Mouse (Mus musculus): Measurements from ENCODE around the gene Ajuba. TPM values are rescaled to one million over a fixed set of nuclear protein-coding genes. Genes with fewer than 3 reads are reported as not detected.

Ajuba gene
- polyA plus RNA-seq, 1 experiment from 2014 or later = 25.4 TPM

GRCm38 (mm10) chr14:54603038-54603654 is 25.8 kb upstream of the Ajuba start:
- H3K9ac ChIP-seq (ENCODE audit: low read length) = peak overlapping the region; percentile 86
- peaks cover 9 to 14% of the 10 kb centered on the region in 2 experiments for H3K4me1 ChIP-seq (ENCODE audit: control insufficient read depth in 2 of 2, insufficient read depth in 2 of 2, low read length in 2 of 2)
- ATAC-seq (ENCODE audit: insufficient number of reproducible peaks, insufficient read depth, low FRiP score, low read depth) = peak; percentile 99
- under 1% methylated on average over 46 of the region's 46 CpGs for whole genome bisulfite sequencing
- H3K4me2 ChIP-seq (ENCODE audit: low read length) = peak overlapping the region; percentile 65
- no peaks in the 10 kb centered on the region for H3K27me3 ChIP-seq (ENCODE audit: control insufficient read depth, insufficient read depth, low read length)
- peak overlapping the region; percentile 95 to 96 for H3K27ac ChIP-seq (replicated peaks in 1 of 2; ENCODE audit: control insufficient read depth in 1 of 2, insufficient read depth in 1 of 2, low read depth in 2 of 2, low read length in 2 of 2)
- peak overlapping the region; percentile 68 to 96 for H3K4me3 ChIP-seq (ENCODE audit: control insufficient read depth in 1 of 2, insufficient read depth in 1 of 2, low read depth in 1 of 2, low read length in 2 of 2)
- no peaks in the 10 kb centered on the region for H3K9me3 ChIP-seq (ENCODE audit: control insufficient read depth, low read length)
- H3K36me3 ChIP-seq (ENCODE audit: control insufficient read depth, insufficient read depth, low read length) = no peaks in the 10 kb centered on the region

- ATAC-seq (ENCODE audit: insufficient number of reproducible peaks, insufficient read depth, low FRiP score, low read depth) = no peak
- peaks cover 9 to 14% of the 10 kb centered on the region in 2 experiments for H3K4me1 ChIP-seq (ENCODE audit: control insufficient read depth in 2 of 2, insufficient read depth in 2 of 2, low read length in 2 of 2)
- H3K9me3 ChIP-seq (ENCODE audit: control insufficient read depth, low read length) = no peaks in the 10 kb centered on the region
- H3K27ac ChIP-seq (replicated peaks in 1 of 2; ENCODE audit: control insufficient read depth in 1 of 2, insufficient read depth in 1 of 2, low read depth in 2 of 2, low read length in 2 of 2) = peak overlapping the region; percentile 64 to 95; a peak in 3 of 4 replicates
- peak overlapping the region; percentile 86 for H3K9ac ChIP-seq (ENCODE audit: low read length)
- no peaks in the 10 kb centered on the region for H3K27me3 ChIP-seq (ENCODE audit: control insufficient read depth, insufficient read depth, low read length)
- WGBS = 43% methylated on average over 4 of the region's 4 CpGs
- peak overlapping the region; percentile 65 for H3K4me2 ChIP-seq (ENCODE audit: low read length)
- H3K36me3 ChIP-seq (ENCODE audit: control insufficient read depth, insufficient read depth, low read length) = no peaks in the 10 kb centered on the region
- H3K4me3 ChIP-seq (ENCODE audit: control insufficient read depth in 1 of 2, insufficient read depth in 1 of 2, low read depth in 1 of 2, low read length in 2 of 2) = peak overlapping the region; percentile 68 to 96; a peak in 3 of 4 replicates
Measured at GRCm38 (mm10) chr14:54602613-54603012, 25.3 kb upstream of the Ajuba start.

GRCm38 (mm10) chr14:54601601-54602000 is 24.2 kb upstream of the Ajuba start:
- H3K4me3 ChIP-seq (ENCODE audit: control insufficient read depth in 1 of 2, insufficient read depth in 1 of 2, low read depth in 1 of 2, low read length in 2 of 2) = no peak overlapping the region
- H3K27me3 ChIP-seq (ENCODE audit: control insufficient read depth, insufficient read depth, low read length) = no peaks in the 10 kb centered on the region
- no peak overlapping the region for H3K27ac ChIP-seq (replicated peaks in 1 of 2; ENCODE audit: control insufficient read depth in 1 of 2, insufficient read depth in 1 of 2, low read depth in 2 of 2, low read length in 2 of 2)
- no peak for ATAC-seq (ENCODE audit: insufficient number of reproducible peaks, insufficient read depth, low FRiP score, low read depth)
- no peak overlapping the region for H3K4me2 ChIP-seq (ENCODE audit: low read length)
- 70% methylated on average over 2 of the region's 2 CpGs for WGBS
- no peaks in the 10 kb centered on the region for H3K9me3 ChIP-seq (ENCODE audit: control insufficient read depth, low read length)
- no peak overlapping the region for H3K9ac ChIP-seq (ENCODE audit: low read length)
- no peaks in the 10 kb centered on the region for H3K36me3 ChIP-seq (ENCODE audit: control insufficient read depth, insufficient read depth, low read length)
- H3K4me1 ChIP-seq (ENCODE audit: control insufficient read depth in 2 of 2, insufficient read depth in 2 of 2, low read length in 2 of 2) = peaks cover 9 to 14% of the 10 kb centered on the region in 2 experiments

GRCm38 (mm10) chr14:54597084-54597483 is 19.7 kb upstream of the Ajuba start:
- no peak overlapping the region for H3K9ac ChIP-seq (ENCODE audit: low read length)

GRCm38 (mm10) chr14:54594631-54595414 is 17.5 kb upstream of the Ajuba start:
- peak overlapping the region in 1 of 2 experiments; percentile 44; a peak in 2 of 4 replicates for H3K27ac ChIP-seq (replicated peaks in 1 of 2; ENCODE audit: control insufficient read depth in 1 of 2, insufficient read depth in 1 of 2, low read depth in 2 of 2, low read length in 2 of 2)
- peak overlapping the region; percentile 68 for H3K4me2 ChIP-seq (ENCODE audit: low read length)

More at GRCm38 (mm10) chr14:54597084-54597483, 19.7 kb upstream of the Ajuba start:
- 72% methylated on average over 7 of the region's 7 CpGs for WGBS
- Histone ChIP-seq H3K27me3 (ENCODE audit: control insufficient read depth, insufficient read depth, low read length) (no peaks in the 10 kb centered on the region), H3K36me3 (ENCODE audit: control insufficient read depth, insufficient read depth, low read length) (0 out of 2 replicates have a peak, but pooled peaks cover 3% of the 10 kb centered on the region), H3K27ac (replicated peaks in 1 of 2; ENCODE audit: control insufficient read depth in 1 of 2, insufficient read depth in 1 of 2, low read depth in 2 of 2, low read length in 2 of 2) (no peak overlapping the region), H3K4me3 (ENCODE audit: control insufficient read depth in 1 of 2, insufficient read depth in 1 of 2, low read depth in 1 of 2, low read length in 2 of 2) (no peak overlapping the region), H3K4me2 (ENCODE audit: low read length) (no peak overlapping the region), H3K9me3 (ENCODE audit: control insufficient read depth, low read length) (no peaks in the 10 kb centered on the region), H3K4me1 (ENCODE audit: control insufficient read depth in 2 of 2, insufficient read depth in 2 of 2, low read length in 2 of 2) (peaks cover 18 to 30% of the 10 kb centered on the region in 2 experiments)
- ATAC-seq (ENCODE audit: insufficient number of reproducible peaks, insufficient read depth, low FRiP score, low read depth) = no peak

GRCm38 (mm10) chr14:54594055-54594454 is 16.7 kb upstream of the Ajuba start:
- Histone ChIP-seq H3K4me1 (ENCODE audit: control insufficient read depth in 2 of 2, insufficient read depth in 2 of 2, low read length in 2 of 2) (peaks cover 18 to 32% of the 10 kb centered on the region in 2 experiments), H3K4me3 (ENCODE audit: control insufficient read depth in 1 of 2, insufficient read depth in 1 of 2, low read depth in 1 of 2, low read length in 2 of 2) (no peak overlapping the region), H3K9me3 (ENCODE audit: control insufficient read depth, low read length) (no peaks in the 10 kb centered on the region), H3K36me3 (ENCODE audit: control insufficient read depth, insufficient read depth, low read length) (0 out of 2 replicates have a peak, but pooled peaks cover 6% of the 10 kb centered on the region), H3K4me2 (ENCODE audit: low read length) (no peak overlapping the region), H3K27me3 (ENCODE audit: control insufficient read depth, insufficient read depth, low read length) (no peaks in the 10 kb centered on the region), H3K9ac (ENCODE audit: low read length) (no peak overlapping the region), H3K27ac (replicated peaks in 1 of 2; ENCODE audit: control insufficient read depth in 1 of 2, insufficient read depth in 1 of 2, low read depth in 2 of 2, low read length in 2 of 2) (no peak overlapping the region)
- no peak for ATAC-seq (ENCODE audit: insufficient number of reproducible peaks, insufficient read depth, low FRiP score, low read depth)
- WGBS = 88% methylated on average over 3 of the region's 3 CpGs

More at GRCm38 (mm10) chr14:54594631-54595414, 17.5 kb upstream of the Ajuba start:
- 0 out of 2 replicates have a peak, but pooled peaks cover 6% of the 10 kb centered on the region for H3K36me3 ChIP-seq (ENCODE audit: control insufficient read depth, insufficient read depth, low read length)
- H3K27me3 ChIP-seq (ENCODE audit: control insufficient read depth, insufficient read depth, low read length) = no peaks in the 10 kb centered on the region
- 39% methylated on average over 28 of the region's 28 CpGs for WGBS
- H3K4me1 ChIP-seq (ENCODE audit: control insufficient read depth in 2 of 2, insufficient read depth in 2 of 2, low read length in 2 of 2) = peaks cover 18 to 31% of the 10 kb centered on the region in 2 experiments
- ATAC-seq (ENCODE audit: insufficient number of reproducible peaks, insufficient read depth, low FRiP score, low read depth) = no peak
- H3K9ac ChIP-seq (ENCODE audit: low read length) = peak overlapping the region; percentile 66; the same call in 1 of the 2 replicates
- no peaks in the 10 kb centered on the region for H3K9me3 ChIP-seq (ENCODE audit: control insufficient read depth, low read length)
- H3K4me3 ChIP-seq (ENCODE audit: control insufficient read depth in 1 of 2, insufficient read depth in 1 of 2, low read depth in 1 of 2, low read length in 2 of 2) = peak overlapping the region; percentile 21 to 31

- Histone ChIP-seq H3K4me1 (ENCODE audit: control insufficient read depth in 2 of 2, insufficient read depth in 2 of 2, low read length in 2 of 2) (peaks cover 22 to 43% of the 10 kb centered on the region in 2 experiments), H3K9ac (ENCODE audit: low read length) (peak overlapping the region; percentile 56), H3K9me3 (ENCODE audit: control insufficient read depth, low read length) (no peaks in the 10 kb centered on the region), H3K27me3 (ENCODE audit: control insufficient read depth, insufficient read depth, low read length) (no peaks in the 10 kb centered on the region), H3K36me3 (ENCODE audit: control insufficient read depth, insufficient read depth, low read length) (0 out of 2 replicates have a peak, but pooled peaks cover 6% of the 10 kb centered on the region), H3K27ac (replicated peaks in 1 of 2; ENCODE audit: control insufficient read depth in 1 of 2, insufficient read depth in 1 of 2, low read depth in 2 of 2, low read length in 2 of 2) (peak overlapping the region; percentile 86), H3K4me2 (ENCODE audit: low read length) (peak overlapping the region; percentile 2), H3K4me3 (ENCODE audit: control insufficient read depth in 1 of 2, insufficient read depth in 1 of 2, low read depth in 1 of 2, low read length in 2 of 2) (no peak overlapping the region)
- 32% methylated on average over 10 of the region's 10 CpGs for WGBS
- ATAC-seq (ENCODE audit: insufficient number of reproducible peaks, insufficient read depth, low FRiP score, low read depth) = peak; percentile 78
Measured at GRCm38 (mm10) chr14:54592319-54592934, 15.1 kb upstream of the Ajuba start.
